Mouse (Mus musculus) CH12.LX (cell line): ENCODE measurements around the gene Gtsf1l. TPM values are rescaled to one million over a fixed set of nuclear protein-coding genes. Genes with fewer than 3 reads are reported as not detected.

Experiments
- DNase-seq: peaks from one replicate; pipeline ENCODE4 v3.0.0-alpha.2; 2013; ENCODE audit errors: extremely low read depth
- H3K27ac ChIP-seq: 2 replicates; pipeline ENCODE4 v1.5.1; 2012; ENCODE audit warnings: low read depth, mild to moderate bottlenecking, control low read depth, moderate library complexity; ENCODE audit not compliant: insufficient read depth
- H3K27me3 ChIP-seq: replicated peaks from 2 replicates; pipeline ENCODE3; 2012; ENCODE audit warnings: inconsistent platforms
- H3K36me3 ChIP-seq, 2 experiments: replicated peaks in 1 of 2; 2 replicates each; pipeline versions ENCODE3 to v1.6.1; 2012; ENCODE audit warnings: inconsistent platforms in 1 of 2, low read length in 1 of 2, mild to moderate bottlenecking in 1 of 2, mixed read lengths in 1 of 2, moderate library complexity in 1 of 2; ENCODE audit not compliant: control insufficient read depth in 1 of 2, insufficient read depth in 1 of 2
- H3K4me1 ChIP-seq, 2 experiments: 2 replicates each; pipeline ENCODE4 v1.6.1; 2012; ENCODE audit warnings: inconsistent platforms in 1 of 2, moderate library complexity in 1 of 2; ENCODE audit not compliant: insufficient read depth in 2 of 2, control insufficient read depth in 1 of 2
- H3K4me2 ChIP-seq: 2 replicates; pipeline ENCODE4 v1.6.1; 2012; ENCODE audit warnings: low read depth, mild to moderate bottlenecking, control low read depth; ENCODE audit not compliant: poor library complexity, insufficient read depth, severe bottlenecking
- H3K4me3 ChIP-seq, 3 experiments: fragments of 150-350 bp in 1 of 3; sonication (generic) in 1 of 3; replicated peaks in 1 of 3; 2 replicates each; pipeline versions ENCODE3 to v1.5.1; 2011 to 2012; ENCODE audit warnings: low read depth in 2 of 3, low read length in 2 of 3, mild to moderate bottlenecking in 2 of 3, moderate library complexity in 2 of 3, control low read depth in 1 of 3, improper control_type of control experiment in 1 of 3, inconsistent platforms in 1 of 3, mixed read lengths in 1 of 3; ENCODE audit not compliant: poor library complexity in 1 of 3
- H3K79me2 ChIP-seq: replicated peaks from 2 replicates; pipeline ENCODE4 v1.6.1; 2012; ENCODE audit warnings: mild to moderate bottlenecking, moderate library complexity; ENCODE audit not compliant: control insufficient read depth, poor library complexity, insufficient read depth, severe bottlenecking; ENCODE audit errors: extremely low read depth
- H3K9ac ChIP-seq: 2 replicates; pipeline ENCODE4 v1.6.1; 2012; ENCODE audit warnings: low read depth, mild to moderate bottlenecking, control low read depth, moderate library complexity; ENCODE audit not compliant: insufficient read depth
- H3K9me3 ChIP-seq: replicated peaks from 2 replicates; pipeline ENCODE3; 2012; ENCODE audit warnings: low read length, inconsistent platforms, mixed read lengths
- BHLHE40 ChIP-seq: IDR thresholded peaks from 2 replicates; pipeline ENCODE4 v1.6.1; 2011; ENCODE audit warnings: mild to moderate bottlenecking, low read depth, low read length, improper control_type of control experiment
- CHD1 ChIP-seq: IDR thresholded peaks from 2 replicates; pipeline ENCODE4 v1.6.1; 2012; ENCODE audit warnings: low read depth, low read length, improper control_type of control experiment, inconsistent platforms
- CTCF ChIP-seq, 2 experiments: IDR thresholded peaks in 1 of 2; conservative IDR thresholded peaks in 1 of 2; 2 replicates each; pipeline ENCODE4 v1.5.1; 2011 to 2012; ENCODE audit warnings: low read depth in 2 of 2, low read length in 2 of 2, improper control_type of control experiment in 1 of 2, inconsistent platforms in 1 of 2, mild to moderate bottlenecking in 1 of 2, moderate library complexity in 1 of 2
- E2F4 ChIP-seq: IDR thresholded peaks from 2 replicates; pipeline ENCODE4 v1.6.1; 2011; ENCODE audit warnings: low read depth, low read length, improper control_type of control experiment; ENCODE audit not compliant: insufficient replicate concordance
- JUN ChIP-seq: IDR thresholded peaks from 2 replicates; pipeline ENCODE4 v1.6.1; 2011; ENCODE audit warnings: low read depth, mild to moderate bottlenecking, low read length, improper control_type of control experiment, moderate library complexity; ENCODE audit not compliant: insufficient read depth
- KAT2A ChIP-seq: IDR thresholded peaks from 2 replicates; pipeline ENCODE4 v1.6.1; 2012; ENCODE audit warnings: low read length, improper control_type of control experiment, inconsistent platforms; ENCODE audit not compliant: insufficient replicate concordance
- MAZ ChIP-seq: IDR thresholded peaks from 2 replicates; pipeline ENCODE4 v1.6.1; 2012; ENCODE audit warnings: low read depth, mild to moderate bottlenecking, inconsistent platforms, low read length, improper control_type of control experiment, moderate library complexity
- MEF2A ChIP-seq: IDR thresholded peaks from 2 replicates; pipeline ENCODE4 v1.6.1; 2014; ENCODE audit warnings: low read depth, mild to moderate bottlenecking, inconsistent platforms, low read length, improper control_type of control experiment, borderline replicate concordance
- MYC ChIP-seq: IDR thresholded peaks from 2 replicates; pipeline ENCODE4 v1.6.1; 2011; ENCODE audit warnings: low read depth, mild to moderate bottlenecking, improper control_type of control experiment, low read length
- NELFE ChIP-seq: IDR thresholded peaks from 2 replicates; pipeline ENCODE4 v1.6.1; 2011; ENCODE audit warnings: low read depth, low read length, improper control_type of control experiment
- NRF1 ChIP-seq: IDR thresholded peaks from 2 replicates; pipeline ENCODE4 v1.6.1; 2014; ENCODE audit warnings: low read depth, mild to moderate bottlenecking, inconsistent platforms, low read length, improper control_type of control experiment, moderate library complexity
- POLR2A ChIP-seq: IDR thresholded peaks from 2 replicates; pipeline ENCODE4 v1.6.1; 2011; ENCODE audit warnings: low read depth, mild to moderate bottlenecking, improper control_type of control experiment, low read length
- POLR2AphosphoS2 ChIP-seq: IDR thresholded peaks from 2 replicates; pipeline ENCODE4 v1.6.1; 2011; ENCODE audit warnings: low read depth, low read length, improper control_type of control experiment
- SIN3A ChIP-seq: IDR thresholded peaks from 2 replicates; pipeline ENCODE4 v1.6.1; 2012; ENCODE audit warnings: low read length, improper control_type of control experiment, inconsistent platforms
- SMC3 ChIP-seq: IDR thresholded peaks from 2 replicates; pipeline ENCODE4 v1.6.1; 2011; ENCODE audit warnings: low read depth, low read length, improper control_type of control experiment
- TCF12 ChIP-seq: IDR thresholded peaks from 2 replicates; pipeline ENCODE4 v1.6.1; 2014; ENCODE audit warnings: low read depth, mild to moderate bottlenecking, inconsistent platforms, low read length, improper control_type of control experiment
- UBTF ChIP-seq: IDR thresholded peaks from 2 replicates; pipeline ENCODE4 v1.6.1; 2012; ENCODE audit warnings: low read depth, mild to moderate bottlenecking, inconsistent platforms, low read length, improper control_type of control experiment, moderate library complexity
- USF1 ChIP-seq: IDR thresholded peaks from 2 replicates; pipeline ENCODE4 v1.6.1; 2014; ENCODE audit warnings: low read depth, mild to moderate bottlenecking, inconsistent platforms, low read length, improper control_type of control experiment
- USF2 ChIP-seq: conservative IDR thresholded peaks from 2 replicates; pipeline ENCODE4 v1.6.1; 2011; ENCODE audit warnings: low read depth, low read length, improper control_type of control experiment
- ZNF384 ChIP-seq: IDR thresholded peaks from 2 replicates; pipeline ENCODE4 v1.6.1; 2012; ENCODE audit warnings: low read depth, low read length, improper control_type of control experiment, inconsistent platforms
- dilution Hi-C: fragments of 300-500 bp; cut with MboI; formaldehyde crosslinking; loops from 2 replicates; pipeline ENCODE4 v1.14.3; 2020; ENCODE audit warnings: low sequenced_read_pairs; ENCODE audit not compliant: extremely low pct_unique_long_range_greater_than_20kb, extremely low pct_ligation_motif_present
- in situ Hi-C: fragments of 300-500 bp; cut with MboI; formaldehyde crosslinking; loops from 3 replicates; pipeline ENCODE4 v1.14.3; 2019; ENCODE audit warnings: low sequenced_read_pairs, low pct_ligation_motif_present, low pct_unique_long_range_greater_than_20kb, mixed read lengths
- polyA plus RNA-seq: library from polyadenylated mRNA; unstranded; fragments of >175 nt; gene quantifications from 2 replicates; pipeline ENCODE4 v1.2.1, GENCODE M21; 2012; ENCODE audit warnings: low read depth; ENCODE audit not compliant: insufficient read length
- total RNA-seq, 2 experiments: library from RNA; depleted of rRNA; stranded (reverse); fragments of 300-350 nt in 1 of 2; fragments of >200 nt in 1 of 2; gene quantifications; 2 replicates each; pipeline ENCODE4 v1.2.3; 2012 to 2014

Gene Gtsf1l
- total and polyA plus RNA-seq, 3 experiments, result not detected

DNA sequence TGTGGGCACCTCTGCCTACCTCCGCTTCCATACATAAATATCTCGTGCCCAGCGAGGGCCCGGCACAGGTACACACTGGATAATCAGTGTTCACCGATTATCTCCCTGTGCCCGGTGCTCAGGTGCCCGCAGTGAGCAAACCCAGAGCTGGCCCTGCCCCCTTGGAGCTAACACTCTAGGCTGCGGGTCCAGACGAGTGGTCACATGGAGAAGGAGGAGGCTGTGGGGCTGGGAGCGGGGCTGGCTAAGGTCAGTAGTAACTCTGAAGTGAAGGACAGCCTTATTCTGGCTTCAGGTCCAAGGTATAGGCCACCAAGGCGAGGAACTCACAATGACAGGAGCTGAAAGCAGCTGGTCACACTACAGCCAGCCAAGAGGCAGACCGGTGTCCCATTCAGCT lies 12.8 kb downstream of the Gtsf1l start:
- dilution Hi-C loops, result no loop called here
- peaks cover 69 to 94% of the 10 kb centered on the region in 2 experiments for H3K36me3 ChIP-seq
- H3K4me2 ChIP-seq, result no peak overlapping the region
- no peaks in the 10 kb centered on the region for H3K9me3 ChIP-seq
- no peaks in the 10 kb centered on the region for H3K27me3 ChIP-seq
- H3K4me1 ChIP-seq, result no peaks in the 10 kb centered on the region
- in situ Hi-C loops, result no loop called here
- H3K27ac ChIP-seq, result no peak overlapping the region
- no peak overlapping the region for H3K9ac ChIP-seq
- TF ChIP-seq MAZ (no peak), NRF1 (no peak), JUN (no peak), TCF12 (no peak), E2F4 (no peak), NELFE (no peak), KAT2A (no peak), SMC3 (no peak), CHD1 (no peak), SIN3A (no peak), BHLHE40 (no peak), MEF2A (no peak), UBTF (no peak), MYC (no peak), POLR2AphosphoS2 (no peak), USF1 (no peak), CTCF (conservative IDR thresholded peaks at IDR 0.05 in 1 of 2, IDR thresholded peaks at IDR 0.05 in 1 of 2; ENCODE audit: low read depth in 2 of 2, low read length in 2 of 2) (no peak)
- no peak overlapping the region for H3K4me3 ChIP-seq
- DNase-seq, result no peak
- H3K79me2 ChIP-seq, result no peaks in the 10 kb centered on the region

GRCm38 (mm10) chr2:163074006-163074405 lies 13.6 kb downstream of the Gtsf1l start:
- no peaks in the 10 kb centered on the region for H3K79me2 ChIP-seq

More at GRCm38 (mm10) chr2:163074006-163074405, 13.6 kb downstream of the Gtsf1l start:
- Histone ChIP-seq H3K4me2 (no peak overlapping the region), H3K36me3 (peaks cover 65 to 92% of the 10 kb centered on the region in 2 experiments), H3K9ac (no peak overlapping the region), H3K27ac (no peak overlapping the region), H3K4me3 (no peak overlapping the region), H3K4me1 (no peaks in the 10 kb centered on the region), H3K9me3 (no peaks in the 10 kb centered on the region), H3K27me3 (no peaks in the 10 kb centered on the region)
- dilution Hi-C loops (no loop called here), in situ Hi-C loops (no loop called here)
- TF ChIP-seq POLR2A, result no peak
- TF ChIP-seq MEF2A, result no peak
- TF ChIP-seq ZNF384, result no peak
- no peak for TF ChIP-seq UBTF
- TF ChIP-seq USF2, result no peak
- no peak for DNase-seq
